Comparison of ENCODE assay signal across 10 mouse cellular contexts in the genomic region with DNA sequence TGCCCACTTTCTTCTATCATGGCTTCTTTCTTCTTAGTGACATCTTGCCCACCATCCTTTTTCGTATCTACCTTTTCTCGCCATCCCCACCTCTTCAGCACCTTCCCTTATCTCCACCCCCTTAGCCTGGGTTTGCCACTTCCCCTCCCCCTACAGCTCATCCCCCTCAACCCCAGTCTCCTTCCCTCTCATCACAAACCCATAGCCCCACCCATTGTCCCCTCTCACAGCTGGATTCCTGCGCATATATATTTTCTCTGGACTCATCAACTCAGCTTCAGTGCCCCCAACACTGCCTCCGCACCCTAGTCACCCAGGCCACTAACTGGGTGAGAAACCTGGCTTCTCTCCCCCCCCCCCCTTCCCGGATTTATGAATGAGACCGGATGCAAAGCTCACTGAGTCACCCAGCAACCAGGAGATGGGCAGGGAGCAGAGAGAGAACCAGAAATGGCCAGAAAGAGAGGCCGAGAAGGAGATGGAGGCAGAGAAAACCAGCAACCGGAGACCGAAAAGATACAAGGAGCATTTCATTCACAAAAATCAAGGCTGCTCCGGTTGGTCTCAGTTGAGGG. TPM values are rescaled to one million over a fixed set of nuclear protein-coding genes. Genes with fewer than 3 reads are reported as not detected.
A peak's percentile ranks its signal among the peaks of the same experiment; 100 is the strongest.
DNase-seq lines count a peak whose midpoint lies in the region; ATAC-seq and TF ChIP-seq lines count a peak whose summit lies in the region.
"Had no signal": no experiment of that assay in that cellular context is flagged by ENCODE, and none has a peak within 500 bp of the region (broad histone marks: within the 10 kb centered on the region; RNA-seq: fewer than 3 reads in every experiment).

No protein-coding gene starts in this region.

- no peak overlapping the region for H3K27ac ChIP-seq in heart, embryonic 13.5 days (replicated peaks)
- H3K27ac ChIP-seq in ES-E14 (ENCODE audit: insufficient read depth, low read depth, low read length, poor library complexity, severe bottlenecking), result peak overlapping the region; percentile 9; the same call in 1 of the 2 replicates
- peak overlapping the region; percentile 94 for H3K27ac ChIP-seq in hindbrain, embryonic 10.5 days
- peak overlapping the region; percentile 91 for H3K27ac ChIP-seq in midbrain, embryonic 16.5 days (ENCODE audit: low read length)

- peak overlapping the region; percentile 62 for H3K4me3 ChIP-seq in heart, embryonic 13.5 days
- H3K4me3 ChIP-seq in ES-E14 (ENCODE audit: insufficient read depth in 1 of 2, low read depth in 1 of 2, low read length in 2 of 2, poor library complexity in 1 of 2, severe bottlenecking in 1 of 2), result peak overlapping the region; percentile 71 to 99
- H3K4me3 ChIP-seq in hindbrain, embryonic 10.5 days, result peak overlapping the region; percentile 76
- peak overlapping the region; percentile 75 for H3K4me3 ChIP-seq in midbrain, embryonic 16.5 days (ENCODE audit: low read depth, low read length)

- H3K9me3 ChIP-seq in heart, embryonic 13.5 days, result no peaks in the 10 kb centered on the region
- H3K9me3 ChIP-seq in ES-E14 (ENCODE audit: control insufficient read depth, insufficient read depth, low read depth, low read length), result no peaks in the 10 kb centered on the region
- H3K9me3 ChIP-seq in hindbrain, embryonic 10.5 days, result no peaks in the 10 kb centered on the region
- no peaks in the 10 kb centered on the region for H3K9me3 ChIP-seq in midbrain, embryonic 16.5 days (replicated peaks; ENCODE audit: control insufficient read depth, low read length, poor library complexity, severe bottlenecking)

- H3K27me3 ChIP-seq in heart, embryonic 13.5 days (replicated peaks), result peaks cover 62% of the 10 kb centered on the region
- peaks cover 45% of the 10 kb centered on the region for H3K27me3 ChIP-seq in hindbrain, embryonic 10.5 days (ENCODE audit: insufficient read depth, poor library complexity, severe bottlenecking)
- H3K27me3 ChIP-seq in midbrain, embryonic 16.5 days (ENCODE audit: control insufficient read depth, insufficient read depth, low read depth, low read length), result peaks cover 22% of the 10 kb centered on the region
- H3K27me3 ChIP-seq: Patski had no signal

- peak overlapping the region; percentile 74 for H3K4me2 ChIP-seq in heart, embryonic 13.5 days
- peak overlapping the region; percentile 61 for H3K4me2 ChIP-seq in midbrain, embryonic 16.5 days (ENCODE audit: low read length)

- no peak for DNase-seq in heart, adult 18-20 months
- no peak for DNase-seq in ES-E14 (ENCODE audit: low read depth, low spot score)
- peak; percentile 31 for DNase-seq in hindbrain, embryonic 10.5 days (ENCODE audit: low spot score)
- DNase-seq in thymus, postnatal 14 days, result no peak
- DNase-seq in left cerebral cortex, adult 11 months (ENCODE audit: low spot score), result no peak
- DNase-seq in T-cell, adult 2 months (ENCODE audit: low spot score), result no peak
- DNase-seq: gastrocnemius, postnatal 25 days had no signal

- peaks cover 7% of the 10 kb centered on the region; the same call in 1 of the 2 replicates for H3K36me3 ChIP-seq in heart, embryonic 13.5 days
- peaks cover 8% of the 10 kb centered on the region for H3K36me3 ChIP-seq in ES-E14 (ENCODE audit: control insufficient read depth, insufficient read depth, low read length, poor library complexity, severe bottlenecking)
- peaks cover 20% of the 10 kb centered on the region for H3K36me3 ChIP-seq in hindbrain, embryonic 10.5 days
- H3K36me3 ChIP-seq in midbrain, embryonic 16.5 days (ENCODE audit: control insufficient read depth, insufficient read depth, low read length), result no peaks in the 10 kb centered on the region; the same call in 1 of the 2 replicates

- peak overlapping the region; percentile 78 for H3K9ac ChIP-seq in heart, embryonic 13.5 days
- peak overlapping the region; percentile 46; the same call in 1 of the 2 replicates for H3K9ac ChIP-seq in ES-E14 (ENCODE audit: insufficient read depth, low read depth, low read length, poor library complexity, severe bottlenecking)
- H3K9ac ChIP-seq in midbrain, embryonic 16.5 days (ENCODE audit: low read depth, low read length), result peak overlapping the region; percentile 80

- 6% methylated on average over 10 of the region's 10 CpGs for WGBS in heart, embryonic 13.5 days
- 2% methylated on average over 10 of the region's 10 CpGs for WGBS in hindbrain, embryonic 10.5 days
- WGBS in midbrain, embryonic 16.5 days, result 2% methylated on average over 10 of the region's 10 CpGs

- H3K4me1 ChIP-seq in heart, embryonic 13.5 days, result peaks cover 46% of the 10 kb centered on the region
- H3K4me1 ChIP-seq in ES-E14 (ENCODE audit: control insufficient read depth in 2 of 2, insufficient read depth in 2 of 2, low read length in 2 of 2, poor library complexity in 1 of 2), result peaks cover 4 to 28% of the 10 kb centered on the region in 2 experiments; a peak in 3 of 4 replicates
- peaks cover 62% of the 10 kb centered on the region for H3K4me1 ChIP-seq in hindbrain, embryonic 10.5 days (replicated peaks)
- peaks cover 22% of the 10 kb centered on the region for H3K4me1 ChIP-seq in midbrain, embryonic 16.5 days (ENCODE audit: control insufficient read depth, insufficient read depth, low read length)

- no peak for ATAC-seq in heart, embryonic 13.5 days (ENCODE audit: extremely low read depth, insufficient number of reproducible peaks, low FRiP score, low TSS enrichment)
- ATAC-seq in midbrain, embryonic 16.5 days, result no peak
- ATAC-seq: Patski had no signal

- in situ Hi-C loops in ES-E14 (cut with MboI; ENCODE audit: low sequenced_read_pairs in 2 of 2, unreplicated experiment in 2 of 2), result no loop called here

TF ChIP-seq in ES-E14, 5 proteins besides CTCF, POLR2A, EP300 and RAD21:
- TF ChIP-seq CHD2 (IDR thresholded peaks at IDR 0.05; ENCODE audit: low read depth, low read length) (no peak), HCFC1 (IDR thresholded peaks at IDR 0.05; ENCODE audit: borderline replicate concordance, insufficient read depth, low read length) (no peak), MAFK (IDR thresholded peaks at IDR 0.05; ENCODE audit: insufficient read depth, low read depth, low read length) (no peak), ZC3H11A (IDR thresholded peaks at IDR 0.05; ENCODE audit: borderline replicate concordance, low read depth, low read length) (no peak), ZNF384 (IDR thresholded peaks at IDR 0.05; ENCODE audit: low read depth, low read length) (no peak)

RNA-seq across cellular contexts. Expression of gene Ggn, which starts 1.8 kb away (rescaled TPM):
- polyA plus RNA-seq in heart, embryonic 13.5 days (2015; fragmentation: Nextera tagmentation; extraction: Ambion mirVana), result 0.33 and 0.48 TPM in 2 replicates
- total RNA-seq in heart, adult 18-20 months (2021), result under 1 TPM; 0.25 to 0.28 TPM
- total RNA-seq in ES-E14 (2012; rRNA removed), result 0.67 and 1.2 TPM in 2 replicates
- polyA plus RNA-seq in hindbrain, embryonic 10.5 days (2016; fragmentation: Nextera tagmentation; extraction: Ambion mirVana), result 1.1 TPM in 2 replicates
- polyA plus RNA-seq in midbrain, embryonic 16.5 days (2015; fragmentation: Nextera tagmentation; extraction: Ambion mirVana), result 0.54 and 1.1 TPM in 2 replicates

RNA-seq across cellular contexts. Expression of gene Spred3, which starts 2.0 kb away (rescaled TPM):
- polyA plus RNA-seq in heart, embryonic 13.5 days (2015; fragmentation: Nextera tagmentation; extraction: Ambion mirVana), result 1.3 and 1.5 TPM in 2 replicates
- total RNA-seq in heart, adult 18-20 months (2021), result under 1 TPM; 0.60 to 0.77 TPM
- 5.1 and 6.2 TPM in 2 replicates for total RNA-seq in ES-E14 (2012; rRNA removed)
- polyA plus RNA-seq in hindbrain, embryonic 10.5 days (2016; fragmentation: Nextera tagmentation; extraction: Ambion mirVana), result 3.5 and 3.6 TPM in 2 replicates
- polyA plus RNA-seq in midbrain, embryonic 16.5 days (2015; fragmentation: Nextera tagmentation; extraction: Ambion mirVana), result 10.7 TPM in 2 replicates

RNA-seq across cellular contexts. Expression of gene Fam98c, which starts 12.2 kb away (rescaled TPM):
- polyA plus RNA-seq in heart, embryonic 13.5 days (2015; fragmentation: Nextera tagmentation; extraction: Ambion mirVana), result 11.0 and 11.9 TPM in 2 replicates
- 10 to 100 TPM; 10.4 to 12.1 TPM for total RNA-seq in heart, adult 18-20 months (2021)
- 20.8 and 42.5 TPM in 2 replicates for total RNA-seq in ES-E14 (2012; rRNA removed)
- 17.6 and 18.4 TPM in 2 replicates for polyA plus RNA-seq in hindbrain, embryonic 10.5 days (2016; fragmentation: Nextera tagmentation; extraction: Ambion mirVana)
- 23.7 and 28.3 TPM in 2 replicates for polyA plus RNA-seq in midbrain, embryonic 16.5 days (2015; fragmentation: Nextera tagmentation; extraction: Ambion mirVana)

RNA-seq across cellular contexts. Expression of gene Psmd8, which starts 12.3 kb away (rescaled TPM):
- 209 and 219 TPM in 2 replicates for polyA plus RNA-seq in heart, embryonic 13.5 days (2015; fragmentation: Nextera tagmentation; extraction: Ambion mirVana)
- 100 to 1,000 TPM; 119 to 124 TPM for total RNA-seq in heart, adult 18-20 months (2021)
- 209 and 211 TPM in 2 replicates for total RNA-seq in ES-E14 (2012; rRNA removed)
- polyA plus RNA-seq in hindbrain, embryonic 10.5 days (2016; fragmentation: Nextera tagmentation; extraction: Ambion mirVana), result 305 and 348 TPM in 2 replicates
- polyA plus RNA-seq in midbrain, embryonic 16.5 days (2015; fragmentation: Nextera tagmentation; extraction: Ambion mirVana), result 287 TPM in 2 replicates

RNA-seq across cellular contexts. Expression of gene Rasgrp4, which starts 33.6 kb away (rescaled TPM):
- polyA plus RNA-seq in heart, embryonic 13.5 days (2015; fragmentation: Nextera tagmentation; extraction: Ambion mirVana), result 0.56 and 0.62 TPM in 2 replicates
- total RNA-seq in heart, adult 18-20 months (2021), result 1 to 10 TPM in 1 of 2 experiments, under 1 TPM in 1; 0.92 to 1.1 TPM
- 5.6 and 5.9 TPM in 2 replicates for total RNA-seq in ES-E14 (2012; rRNA removed)
- polyA plus RNA-seq in hindbrain, embryonic 10.5 days (2016; fragmentation: Nextera tagmentation; extraction: Ambion mirVana), result 0.34 and 0.54 TPM in 2 replicates
- 0.83 and 1.0 TPM in 2 replicates for polyA plus RNA-seq in midbrain, embryonic 16.5 days (2015; fragmentation: Nextera tagmentation; extraction: Ambion mirVana)
